Mouse (Mus musculus) embryo, embryonic 11 days (tissue): ENCODE data around the gene C1qtnf3.
"Not testable (repeated sequence)": the region's sequence is repeated elsewhere in the genome, so short reads cannot be mapped to it uniquely, and the experiment has no call there.

Experiments
- DNase-seq: peaks from one replicate; pipeline ENCODE4 v3.0.0-alpha.2; 2015

C1qtnf3 gene

DNA sequence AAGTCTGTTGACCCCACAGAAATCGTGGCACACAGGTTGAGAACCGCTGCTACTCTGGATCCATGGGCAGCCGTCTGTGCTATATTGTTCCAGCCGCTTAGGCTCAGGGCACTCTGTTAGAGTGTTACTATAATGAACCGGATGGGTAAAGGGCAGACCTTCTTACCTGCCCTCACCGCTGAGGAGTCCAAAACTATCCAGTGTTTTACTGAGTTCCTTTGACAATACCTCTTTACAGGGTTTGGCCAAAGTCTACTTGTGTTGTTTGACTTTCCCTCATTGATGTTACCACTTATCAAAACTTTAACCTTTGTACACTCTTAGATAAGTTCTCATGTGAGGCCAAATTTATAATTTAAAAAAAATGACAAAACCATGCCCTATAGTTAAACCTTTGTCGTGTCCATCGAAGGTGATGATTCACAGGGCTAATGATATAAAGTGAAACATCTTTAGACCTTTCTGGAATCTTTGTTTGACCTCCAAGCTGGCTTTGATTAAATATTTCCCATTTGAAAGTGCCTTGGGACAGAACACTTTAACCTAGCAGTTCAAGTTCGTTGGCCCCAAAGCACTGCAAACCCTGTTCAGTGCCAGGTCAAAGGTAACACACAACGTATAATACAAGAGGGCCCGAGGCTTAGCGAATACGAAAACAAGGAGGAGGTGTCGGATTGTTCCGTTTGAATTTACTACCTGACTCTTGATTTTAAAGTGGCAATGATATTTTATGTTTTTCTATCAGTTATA, 7.3 kb downstream of the C1qtnf3 start:
- no peak for DNase-seq

DNA sequence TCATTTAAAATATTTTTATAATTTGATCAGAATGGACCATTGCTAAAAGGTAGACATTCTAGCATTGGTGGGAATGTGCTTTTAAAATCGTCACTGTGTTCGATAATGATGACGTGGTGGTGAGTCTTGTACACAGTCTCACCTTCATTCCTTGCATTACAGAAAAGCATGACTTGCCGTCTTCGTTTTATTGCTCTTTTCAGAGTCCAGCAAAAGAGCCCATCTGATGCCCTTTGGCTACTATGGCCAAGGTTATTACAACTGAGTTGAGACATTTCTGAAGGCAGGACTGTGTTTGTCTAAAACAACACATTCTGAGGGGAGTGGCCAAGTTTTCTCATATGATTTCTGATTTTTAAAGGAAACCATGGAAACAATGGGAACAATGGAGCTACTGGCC, 8.1 kb downstream of the C1qtnf3 start:
- no peak for DNase-seq

DNA sequence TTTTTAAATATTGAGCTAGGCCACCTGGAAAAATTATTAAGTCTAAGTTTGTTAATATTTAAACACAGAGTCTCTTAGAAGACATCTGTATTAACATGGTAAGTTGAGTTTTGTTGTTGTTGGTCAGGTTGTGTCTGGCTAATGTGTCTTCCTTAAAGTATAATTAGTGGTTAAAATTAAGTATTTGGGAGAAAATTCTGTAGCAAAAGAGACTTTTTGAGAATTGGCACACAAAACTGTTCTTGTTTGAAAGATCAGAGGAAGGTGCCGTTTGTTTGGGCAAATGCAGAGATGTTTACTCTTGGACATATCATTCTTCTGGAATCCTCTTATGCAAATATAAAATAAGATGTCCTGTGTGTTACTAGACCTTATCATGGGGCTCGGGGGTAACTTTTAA, 10.5 kb downstream of the C1qtnf3 start:
- DNase-seq = no peak

DNA sequence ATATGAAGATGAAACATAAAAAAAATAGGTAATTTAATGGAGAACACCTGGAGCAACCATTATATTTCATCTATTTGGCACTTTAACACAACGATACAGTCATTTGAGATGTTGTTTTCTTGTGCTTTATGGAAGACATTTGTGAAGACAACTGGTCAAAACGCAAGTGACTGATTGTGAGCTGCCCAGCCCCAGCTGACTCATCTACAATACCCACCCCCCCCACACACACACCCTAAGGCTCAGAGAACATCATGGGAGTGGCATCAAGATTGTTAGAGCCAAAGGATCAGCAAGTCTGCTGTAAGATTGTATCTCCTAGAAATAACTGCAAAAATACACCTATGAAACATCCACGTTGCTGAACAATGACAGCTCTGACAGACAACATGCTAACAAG, 17.3 kb downstream of the C1qtnf3 start:
- no peak for DNase-seq

DNA sequence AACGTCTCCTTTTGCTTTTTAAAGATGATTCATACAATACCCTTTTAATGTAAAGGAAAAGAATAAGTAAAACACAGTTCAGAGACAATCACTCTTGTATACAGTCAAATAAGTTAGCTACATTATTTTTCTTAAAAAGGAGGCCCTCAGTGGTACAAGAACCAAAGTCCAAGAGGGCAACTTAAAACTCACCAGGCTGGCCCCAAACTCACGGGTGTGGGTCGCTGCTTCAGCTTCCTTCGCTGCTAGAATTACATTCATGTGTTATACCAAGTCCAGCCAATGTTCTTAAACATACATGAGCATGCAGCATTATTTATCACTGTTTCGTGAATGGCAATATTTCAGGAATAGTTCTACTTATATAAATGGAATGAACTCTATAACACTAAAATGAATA, 18.6 kb downstream of the C1qtnf3 start:
- no peak for DNase-seq

DNA sequence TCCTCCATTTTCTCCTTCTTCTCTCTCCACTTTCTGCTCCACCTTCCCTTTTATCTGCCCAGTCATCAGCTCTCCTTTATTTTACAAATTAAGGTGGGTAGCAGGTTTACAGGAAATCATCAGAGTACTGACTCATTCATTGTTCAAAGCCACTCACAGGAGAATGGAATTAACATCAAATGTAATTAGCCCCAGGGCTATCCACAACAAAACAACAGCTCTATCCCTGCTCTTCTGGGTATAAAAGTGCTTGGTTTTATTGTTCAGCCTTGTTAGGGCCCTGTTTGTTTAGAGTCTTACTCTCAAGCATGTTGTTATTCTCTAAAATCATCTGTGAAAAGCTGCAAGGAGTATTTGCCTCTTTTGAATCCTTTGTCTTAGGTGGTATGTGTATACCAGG, 25.0 kb downstream of the C1qtnf3 start:
- no peak for DNase-seq

DNA sequence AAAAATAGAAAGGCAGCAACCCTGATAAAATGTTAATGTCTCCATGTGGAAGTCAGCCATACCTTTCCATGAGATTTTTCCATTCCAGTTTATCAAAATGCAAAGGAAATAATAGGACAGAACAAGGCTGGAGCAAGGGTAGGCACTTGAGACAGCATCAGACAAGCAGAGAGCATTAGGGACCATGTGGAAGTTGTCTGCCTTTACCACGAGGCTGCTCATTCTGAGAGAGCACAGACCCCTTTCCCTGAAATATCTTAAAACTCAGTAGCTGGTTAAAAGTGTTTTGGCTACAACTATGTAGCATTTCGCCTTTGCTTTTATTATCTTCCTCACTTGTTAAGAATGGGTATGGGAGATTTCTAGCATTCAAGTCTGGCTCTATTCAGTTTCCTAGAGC, 28.6 kb downstream of the C1qtnf3 start:
- DNase-seq = no peak

DNA sequence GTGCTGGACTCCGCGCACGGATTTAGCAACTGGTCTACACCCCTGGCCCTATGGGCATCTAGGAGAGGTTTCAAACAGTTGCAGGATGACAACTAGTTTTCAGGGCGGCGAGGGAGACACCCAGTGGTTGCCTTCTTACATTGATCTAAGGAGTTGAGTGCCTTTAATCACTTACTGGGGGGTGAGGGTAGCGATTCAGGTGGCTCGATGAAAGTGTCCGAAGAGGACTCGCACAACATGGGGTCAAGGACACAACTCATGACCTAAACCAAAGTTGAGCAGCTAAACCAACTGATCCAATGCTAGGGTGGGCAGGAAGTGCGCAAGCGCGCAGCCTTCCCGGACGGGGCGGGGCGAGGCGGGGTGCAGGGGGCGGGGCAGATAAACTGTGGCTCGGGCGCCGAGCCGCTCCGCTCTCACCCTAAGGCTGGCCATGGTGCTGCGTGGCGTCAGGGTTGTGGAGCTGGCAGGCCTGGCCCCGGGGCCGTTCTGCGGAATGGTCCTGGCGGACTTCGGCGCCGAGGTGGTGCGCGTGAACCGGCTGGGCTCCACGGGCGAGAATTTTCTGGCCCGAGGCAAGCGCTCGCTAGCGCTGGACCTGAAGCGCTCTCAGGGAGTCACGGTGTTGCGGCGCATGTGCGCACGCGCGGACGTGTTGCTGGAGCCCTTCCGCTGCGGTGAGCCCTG, 29.4 kb downstream of the C1qtnf3 start, which contains the start of gene Amacr:
TSS of gene Amacr (plus strand) at position 380 of the 687 bp plus-strand sequence.
- DNase-seq = peak; percentile 95

DNA sequence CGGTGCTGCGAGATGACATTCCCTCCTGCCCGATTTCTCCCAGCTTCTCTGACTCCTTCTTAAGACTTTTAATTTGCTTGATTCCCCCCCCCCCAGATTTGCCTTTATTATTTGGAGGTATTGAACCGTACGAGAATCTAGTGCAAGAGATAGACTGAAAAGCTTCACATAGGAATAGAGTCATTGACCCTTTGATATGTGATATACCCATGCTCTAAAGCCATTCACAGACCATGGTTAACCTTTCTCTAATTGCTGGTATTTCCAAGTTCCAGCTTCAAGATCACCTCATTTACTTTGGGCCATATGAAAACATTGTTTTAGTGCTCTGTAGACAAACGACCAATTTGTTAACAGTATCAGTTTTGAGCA, 29.9 kb downstream of the C1qtnf3 start:
- no peak for DNase-seq

DNA sequence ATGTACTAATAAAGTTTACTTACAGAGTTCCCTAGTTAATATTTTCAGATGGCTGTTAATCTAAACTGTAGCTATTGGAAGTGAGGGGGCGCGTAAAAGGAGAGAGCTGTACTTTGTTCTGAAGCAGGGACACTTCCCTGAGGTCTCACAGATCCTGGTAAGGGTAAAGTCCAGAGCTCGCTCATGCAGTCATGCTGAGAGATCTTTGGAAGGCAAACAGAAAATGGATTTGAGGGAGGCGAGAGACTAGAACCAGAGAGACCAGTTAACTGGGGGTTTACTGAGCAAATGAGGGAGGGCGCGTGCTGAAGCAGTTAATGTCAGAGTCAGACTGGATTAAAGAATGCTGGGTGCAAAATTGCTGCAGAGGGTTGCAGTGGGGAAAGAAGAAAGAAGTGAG, 33.6 kb downstream of the C1qtnf3 start:
- DNase-seq = no peak

DNA sequence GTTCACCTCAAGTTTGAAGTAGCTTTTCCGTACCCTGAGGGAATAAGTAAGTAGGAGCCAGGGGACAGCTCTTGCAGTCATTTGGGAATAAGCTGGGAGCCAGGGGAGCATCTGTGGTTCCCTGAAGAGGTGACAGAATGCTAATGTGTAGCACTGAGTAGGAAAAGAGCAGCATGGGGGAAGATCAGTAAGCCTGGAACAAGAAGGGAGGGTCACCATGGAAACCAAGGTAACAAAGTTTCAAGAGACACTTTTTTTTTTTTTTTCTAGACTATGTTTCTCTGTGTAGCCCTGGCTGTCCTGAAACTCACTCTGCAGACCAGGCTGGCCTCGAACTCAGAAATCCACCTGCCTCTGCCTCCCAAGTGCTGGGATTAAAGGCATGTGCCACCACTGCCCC, 34.3 kb downstream of the C1qtnf3 start:
- not testable (repeated sequence) for DNase-seq

DNA sequence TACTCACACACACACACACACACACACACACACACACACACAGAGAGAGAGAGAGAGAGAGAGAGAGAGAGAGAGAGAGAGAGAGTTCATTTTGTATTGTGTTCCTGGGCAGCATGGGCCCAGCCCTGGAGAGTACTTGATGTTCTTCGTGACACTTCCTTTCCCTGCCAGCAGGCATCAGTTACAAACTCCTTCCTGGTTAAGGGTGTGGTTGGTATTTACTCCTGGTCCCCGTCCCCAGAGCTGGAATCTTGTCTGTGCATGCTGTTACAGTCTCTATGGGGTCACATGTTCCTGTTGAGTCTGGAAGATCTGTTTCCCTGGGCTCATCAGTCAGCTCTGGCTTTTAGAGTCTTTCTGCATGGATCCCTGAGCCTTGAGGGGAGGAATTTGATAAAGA, 38.3 kb downstream of the C1qtnf3 start:
- no peak for DNase-seq

DNA sequence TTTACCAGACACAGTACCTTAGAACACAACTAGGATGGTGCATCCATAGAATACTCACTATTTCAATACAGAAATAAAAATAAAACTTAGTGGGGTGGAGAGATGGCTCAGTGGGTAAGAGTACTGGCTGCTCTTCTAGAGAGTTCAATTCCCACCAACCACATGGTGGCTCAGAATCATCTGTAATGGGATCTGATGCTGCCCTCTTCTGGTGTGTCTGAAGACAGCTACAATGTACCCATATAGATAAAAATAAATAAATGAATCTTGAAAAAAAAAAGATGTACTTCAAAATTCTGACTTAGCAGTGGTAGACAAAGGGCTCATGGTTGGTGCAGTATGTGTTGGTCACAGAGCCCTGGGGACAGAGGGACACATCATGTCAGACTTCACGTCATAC, 39.4 kb downstream of the C1qtnf3 start:
- no peak for DNase-seq

DNA sequence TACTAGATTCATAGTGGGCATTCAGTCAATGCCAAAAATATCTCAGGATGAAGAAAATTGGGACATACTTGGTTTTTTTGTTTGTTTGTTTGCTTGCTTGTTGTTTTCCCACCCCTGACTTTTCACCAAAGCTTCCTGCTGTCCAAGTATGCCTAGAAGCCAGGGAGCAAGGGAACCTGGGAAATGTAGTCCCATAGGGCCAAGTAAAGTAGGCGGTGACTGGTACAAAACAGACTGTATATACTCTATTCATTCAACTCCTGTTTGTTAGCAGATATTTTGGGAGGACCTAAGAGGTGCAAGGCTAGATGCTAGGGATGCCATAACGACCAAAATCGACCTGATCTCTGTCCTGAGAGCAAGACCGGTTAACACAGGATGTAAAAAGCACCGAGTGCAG, 47.7 kb downstream of the C1qtnf3 start:
- DNase-seq = no peak

DNA sequence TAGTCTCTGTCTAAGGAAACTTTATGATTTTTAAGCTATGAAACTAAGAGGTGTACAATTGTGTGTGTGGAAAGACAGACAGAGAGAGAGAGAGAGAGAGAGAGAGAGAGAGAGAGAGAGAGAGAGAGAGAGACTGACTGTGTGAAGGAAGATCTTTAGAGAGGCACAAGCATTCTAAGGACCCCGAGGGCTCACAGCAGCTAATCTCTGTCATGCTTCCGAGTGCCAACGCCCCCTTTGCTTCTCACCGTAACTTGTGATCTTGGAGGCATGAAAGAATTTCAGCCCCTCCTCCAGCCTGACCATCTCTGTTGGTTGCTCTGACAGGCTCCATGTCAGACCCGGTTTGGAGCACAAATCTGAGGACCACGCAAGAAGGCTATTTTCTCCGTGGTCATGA, 48.3 kb downstream of the C1qtnf3 start, which contains the start of gene Slc45a2:
TSS of gene Slc45a2 (plus strand) at position 301 of the 400 bp plus-strand sequence.
- no peak for DNase-seq

DNA sequence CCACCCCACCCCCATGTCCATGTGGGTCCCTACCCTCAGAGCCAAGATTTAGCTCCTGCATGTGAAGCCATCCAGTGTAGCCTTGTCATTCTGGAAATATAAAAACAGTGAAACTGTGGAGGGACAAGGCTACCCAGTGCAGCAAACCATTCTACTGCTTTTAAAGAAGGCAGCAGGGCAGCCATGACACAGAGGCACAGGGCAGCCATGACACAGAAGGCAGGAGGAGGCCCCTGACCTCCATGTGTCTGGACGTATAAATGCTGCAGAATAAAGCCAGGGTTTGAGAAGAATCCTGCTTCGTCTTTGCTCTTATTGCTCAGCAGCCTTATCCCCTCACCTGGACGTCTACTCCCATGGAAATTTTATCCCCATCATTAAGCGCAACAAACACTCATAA, 51.7 kb downstream of the C1qtnf3 start:
- no peak for DNase-seq

DNA sequence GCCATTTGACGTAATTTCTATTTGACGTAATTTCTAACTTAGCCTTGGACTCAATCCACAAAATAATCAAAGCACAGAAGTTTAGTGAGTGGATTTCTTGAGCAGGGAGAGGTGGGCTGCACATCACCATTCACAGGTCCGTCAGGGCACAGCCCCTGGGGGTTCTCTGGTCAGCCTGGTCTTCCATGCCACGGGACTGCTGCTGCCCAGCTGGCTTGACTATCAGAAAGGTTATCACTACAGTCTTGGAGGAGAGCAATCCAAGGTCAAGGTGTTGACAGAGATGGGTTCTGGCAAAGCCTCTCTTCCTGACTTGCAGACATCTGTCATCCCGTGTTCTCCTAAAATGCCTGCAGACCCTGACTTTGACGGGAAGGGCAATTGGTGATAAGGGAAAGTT, 52.5 kb downstream of the C1qtnf3 start:
- DNase-seq = no peak

DNA sequence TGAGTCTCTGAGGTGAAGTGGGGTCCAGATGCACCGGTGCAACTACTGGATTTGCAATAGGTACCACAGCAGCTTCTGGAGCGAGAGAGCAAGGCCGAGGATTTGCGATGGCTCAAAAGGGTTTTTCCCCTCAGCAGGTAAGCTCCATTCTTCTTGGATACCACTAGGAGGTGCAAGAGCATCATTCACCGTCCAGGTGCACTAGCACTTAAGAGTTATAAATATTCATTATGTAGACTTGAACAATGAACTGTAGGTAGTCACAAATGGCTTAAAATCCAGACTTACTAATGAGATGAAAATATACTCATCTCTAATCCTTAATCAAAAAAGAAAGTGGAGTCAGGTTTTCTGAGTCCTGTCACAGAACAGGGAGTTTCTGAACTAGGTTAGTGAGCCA, 56.6 kb downstream of the C1qtnf3 start:
- peak; percentile 35 for DNase-seq

DNA sequence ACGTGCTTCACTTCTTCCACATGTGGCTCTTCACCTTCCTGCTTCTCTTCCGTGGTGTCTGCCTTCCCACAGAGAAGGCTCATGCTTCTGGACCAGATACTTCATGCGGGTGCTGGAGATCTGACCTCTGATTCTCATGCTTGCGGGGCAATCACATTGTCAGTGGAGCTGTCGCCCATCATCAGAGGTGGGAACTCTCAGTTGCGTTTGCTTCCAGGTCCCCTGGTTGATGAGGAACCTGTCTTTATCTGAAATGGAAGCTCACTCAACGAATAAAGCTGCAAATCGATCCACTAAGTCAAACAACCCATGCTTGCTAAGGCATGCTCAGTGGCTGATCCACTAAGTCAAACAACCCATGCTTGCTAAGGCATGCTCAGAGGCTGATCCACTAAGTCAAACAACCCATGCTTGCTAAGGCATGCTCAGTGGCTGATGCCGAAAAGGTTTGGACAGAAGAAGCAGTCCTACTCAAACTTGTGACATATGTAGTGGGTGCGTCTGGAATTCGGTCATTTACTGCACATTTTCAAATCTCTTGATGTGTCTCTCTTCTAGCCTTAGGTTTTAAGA, 58.9 kb downstream of the C1qtnf3 start:
- DNase-seq = no peak

DNA sequence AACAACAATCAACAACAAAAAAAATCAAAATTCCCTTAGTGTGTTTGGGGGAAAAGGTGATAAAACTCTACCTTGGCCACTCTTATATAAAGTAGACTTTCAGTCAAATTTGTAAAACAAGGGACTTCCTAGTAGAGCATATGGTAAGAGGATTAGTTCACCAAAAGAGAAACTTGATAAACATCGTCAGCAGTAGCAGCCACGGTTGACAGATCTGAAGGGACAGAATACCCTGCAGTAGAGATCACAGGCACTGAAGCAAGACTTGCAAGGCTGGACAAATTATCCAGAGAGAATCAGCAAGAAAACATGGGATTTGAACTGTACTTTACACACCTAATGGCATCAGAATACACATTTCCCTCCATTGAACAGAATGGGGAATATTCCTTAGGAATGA, 62.8 kb downstream of the C1qtnf3 start:
- no peak for DNase-seq

DNA sequence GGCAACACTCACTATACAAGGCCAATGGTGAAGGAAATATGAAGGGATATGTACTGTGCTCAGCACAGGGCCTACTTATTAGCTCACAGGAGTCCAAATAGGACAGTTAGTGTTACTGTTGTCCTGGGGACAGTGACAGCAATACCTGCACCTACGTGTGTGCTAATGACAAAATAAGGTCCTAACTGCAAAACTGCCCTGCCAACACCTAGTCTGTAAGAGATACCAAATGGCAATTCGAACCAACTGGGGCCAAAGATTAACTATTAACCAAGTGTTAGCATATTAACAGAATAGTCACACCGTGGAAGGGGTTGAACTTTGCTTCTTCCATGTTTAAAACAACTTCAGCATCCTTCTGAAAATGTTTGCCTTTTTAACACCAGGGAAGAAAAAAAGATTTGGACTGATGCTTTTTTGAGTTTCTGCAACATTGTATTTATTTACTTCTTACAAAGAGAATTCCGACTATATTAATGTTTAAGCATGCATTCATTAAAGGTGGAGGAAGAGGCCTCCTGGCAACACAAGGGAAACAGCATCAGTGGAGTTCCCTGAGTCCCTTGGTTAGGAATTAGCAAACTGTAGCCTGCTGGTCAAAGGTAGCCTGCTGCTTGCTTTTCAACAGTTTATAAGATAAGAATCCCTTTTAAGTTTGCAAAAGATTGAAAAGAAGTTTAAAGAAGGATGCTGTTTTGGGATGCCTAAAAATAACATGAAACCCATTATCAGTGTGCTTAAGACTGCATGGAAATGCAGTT, 74.8 kb downstream of the C1qtnf3 start:
- DNase-seq = no peak
